Mouse (Mus musculus): Measurements from ENCODE around the gene Fbxo28.

DNA sequence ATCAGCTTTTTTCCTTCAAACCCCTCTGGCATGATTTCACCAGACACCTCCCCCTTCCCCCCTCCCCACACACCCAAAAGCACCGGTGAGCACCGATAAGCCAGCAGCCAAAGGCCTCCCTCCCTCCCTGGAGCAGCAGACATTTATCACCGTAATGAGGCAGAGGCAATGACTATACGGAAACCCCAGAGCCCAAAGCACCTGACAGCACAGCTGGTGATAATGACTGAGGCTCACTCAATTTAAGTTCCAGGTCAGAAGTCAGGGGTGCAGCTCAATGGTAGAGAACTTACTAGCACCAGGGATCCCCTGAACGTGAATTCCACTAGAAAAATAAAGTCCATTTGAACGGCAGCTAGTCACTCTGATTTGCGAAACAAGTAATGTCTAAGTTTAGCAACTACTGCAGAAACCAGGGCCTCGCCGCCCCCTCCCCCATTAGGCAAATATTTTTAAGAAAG, 60.1 kb downstream of the Fbxo28 start:
- TF ChIP-seq CTCF (IDR thresholded peaks at IDR 0.05; ENCODE audit: low read depth), result no peak
- no peak for TF ChIP-seq EP300 (IDR thresholded peaks at IDR 0.05; ENCODE audit: low read depth)

Data from liver, postnatal 0 days (tissue).